Mouse (Mus musculus) liver, embryonic 14.5 days (tissue): ENCODE data around the gene Qpctl.

Source experiments
- CTCF ChIP-seq: IDR thresholded peaks from 2 replicates; pipeline ENCODE4 v1.5.1; 2016; ENCODE audit warnings: antibody characterized with exemption, low read depth, control low read depth
- EP300 ChIP-seq: IDR thresholded peaks from 2 replicates; pipeline ENCODE4 v1.6.1; 2016; ENCODE audit warnings: antibody characterized with exemption, low read depth

DNA sequence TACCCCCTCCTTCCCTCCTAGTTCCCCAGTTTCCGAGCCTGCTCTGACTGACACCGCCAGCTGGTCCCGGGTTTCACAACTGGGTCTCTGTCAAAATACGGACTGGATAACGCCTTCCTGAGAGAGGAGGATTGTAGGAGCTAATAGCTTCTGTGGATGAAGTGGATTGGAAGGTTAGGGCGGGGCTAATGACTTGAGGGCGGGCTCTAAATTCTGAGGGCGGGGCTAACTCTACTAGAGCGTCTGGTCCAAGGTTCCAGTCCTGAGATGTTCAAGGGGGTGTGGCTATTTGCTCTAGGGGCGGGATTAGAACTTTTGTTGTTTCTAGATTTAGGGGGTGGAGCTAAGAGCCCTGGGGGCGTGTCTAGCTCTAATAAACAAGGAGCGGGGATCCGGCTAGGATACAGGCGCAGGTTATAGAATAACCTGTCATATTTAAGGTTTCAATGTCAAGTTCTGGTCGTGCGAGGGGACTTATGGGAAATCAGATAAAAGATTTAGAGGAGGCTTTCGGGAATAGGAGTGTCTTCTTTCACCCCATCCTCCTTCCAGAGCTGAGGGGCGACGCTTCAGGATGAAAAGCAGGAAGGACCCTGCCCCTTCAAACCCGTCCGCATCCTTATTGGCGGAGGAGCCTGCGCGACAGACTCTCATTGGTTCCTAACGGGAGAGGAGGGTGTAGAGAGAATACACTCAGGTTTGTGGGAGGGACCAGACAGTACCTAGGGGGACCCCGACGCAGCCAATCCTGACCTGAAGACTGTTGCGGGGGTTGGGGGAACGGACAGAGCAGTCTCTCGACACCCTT, 26.8 kb upstream of the Qpctl start, which contains the start of gene Eml2:
- TF ChIP-seq CTCF (no peak), EP300 (no peak)
